9 mouse cellular contexts compared by ENCODE assay signal in the genomic region with DNA sequence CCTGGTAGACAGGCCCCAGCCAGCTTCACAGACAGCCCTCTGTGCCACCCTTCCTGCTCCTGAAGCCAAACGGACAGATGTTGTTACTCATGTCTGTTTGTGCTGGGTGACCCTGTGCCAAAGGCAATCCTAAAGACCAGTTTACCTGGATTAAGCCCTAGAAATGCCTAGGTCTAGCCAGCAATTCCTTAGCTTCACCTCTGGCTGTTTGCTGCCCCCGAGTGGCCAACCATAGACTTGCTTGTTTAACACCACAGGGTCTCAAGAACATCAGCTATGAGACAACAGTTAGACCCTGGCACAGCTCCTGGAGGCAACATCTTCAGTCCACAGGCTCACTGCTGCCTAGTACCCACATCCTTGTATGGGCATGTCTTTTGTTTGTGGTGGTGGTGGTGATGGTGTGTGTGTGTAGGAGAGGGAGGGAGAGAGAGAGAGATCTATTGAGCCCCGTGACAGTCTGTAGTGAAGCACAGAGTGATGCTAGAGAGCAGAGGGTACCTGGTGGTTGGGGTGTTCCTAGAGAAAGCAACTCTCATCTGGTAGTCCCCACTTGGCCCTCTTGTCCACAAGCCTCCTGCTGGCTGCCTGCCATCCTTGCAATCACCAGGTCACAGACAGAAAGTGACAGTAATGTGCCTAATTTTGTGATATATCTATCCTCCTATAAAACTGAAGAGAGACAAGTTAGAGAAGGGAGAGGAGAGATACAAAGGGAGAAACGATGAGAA. TPM values are rescaled to one million over a fixed set of nuclear protein-coding genes. Genes with fewer than 3 reads are reported as not detected.
DNase-seq lines count a peak whose midpoint lies in the region; ATAC-seq and TF ChIP-seq lines count a peak whose summit lies in the region.
"Had no signal": no experiment of that assay in that cellular context is flagged by ENCODE, and none has a peak within 500 bp of the region (broad histone marks: within the 10 kb centered on the region; RNA-seq: fewer than 3 reads in every experiment).

No protein-coding gene starts in this region.

- in situ Hi-C loops in ES-E14 (cut with MboI; ENCODE audit: low sequenced_read_pairs in 2 of 2, unreplicated experiment in 2 of 2): no loop called here

- TF ChIP-seq POLR2A in bone marrow, adult 2 months (IDR thresholded peaks at IDR 0.05; ENCODE audit: borderline replicate concordance, control insufficient read depth, low read depth, low read length): no peak

- no peaks in the 10 kb centered on the region for H3K4me1 ChIP-seq in ES-E14 (ENCODE audit: control insufficient read depth in 2 of 2, insufficient read depth in 2 of 2, low read length in 2 of 2, poor library complexity in 1 of 2)
- peaks cover 1% of the 10 kb centered on the region; the same call in 1 of the 2 replicates for H3K4me1 ChIP-seq in bone marrow, adult 2 months (ENCODE audit: control insufficient read depth, insufficient read depth, low read length)
- H3K4me1 ChIP-seq: limb, embryonic 13.5 days had no signal

- TF ChIP-seq CTCF in bone marrow, adult 2 months (IDR thresholded peaks at IDR 0.05; ENCODE audit: control insufficient read depth, insufficient read depth, low read length): peak; percentile 82

- no peak overlapping the region for H3K4me3 ChIP-seq in ES-E14 (ENCODE audit: insufficient read depth in 1 of 2, low read depth in 1 of 2, low read length in 2 of 2, poor library complexity in 1 of 2, severe bottlenecking in 1 of 2)
- no peak overlapping the region for H3K4me3 ChIP-seq in bone marrow, adult 2 months (replicated peaks; ENCODE audit: control insufficient read depth, low read depth, low read length)
- H3K4me3 ChIP-seq: limb, embryonic 13.5 days had no signal

- peaks cover 15% of the 10 kb centered on the region for H3K36me3 ChIP-seq in ES-E14 (ENCODE audit: control insufficient read depth, insufficient read depth, low read length, poor library complexity, severe bottlenecking)

- DNase-seq in ES-E14 (ENCODE audit: low read depth, low spot score): peak; percentile 76
- peak; percentile 44 for DNase-seq in layer of hippocampus, adult 9-11 months
- DNase-seq in lung, postnatal 4 days: peak; percentile 73 to 83
- DNase-seq in right cerebral cortex, postnatal 25 days: peak; percentile 59

- no peaks in the 10 kb centered on the region for H3K9me3 ChIP-seq in ES-E14 (ENCODE audit: control insufficient read depth, insufficient read depth, low read depth, low read length)
- H3K9me3 ChIP-seq: limb, embryonic 13.5 days had no signal

- no peak overlapping the region for H3K27ac ChIP-seq in ES-E14 (ENCODE audit: insufficient read depth, low read depth, low read length, poor library complexity, severe bottlenecking)
- H3K27ac ChIP-seq in bone marrow, adult 2 months (ENCODE audit: control insufficient read depth, insufficient read depth, low read depth, low read length, poor library complexity): no peak overlapping the region
- H3K27ac ChIP-seq: limb, embryonic 13.5 days had no signal

- 20% methylated on average over 4 of the region's 4 CpGs for WGBS in bone marrow, adult 2 months

- H3K9ac ChIP-seq in ES-E14 (ENCODE audit: insufficient read depth, low read depth, low read length, poor library complexity, severe bottlenecking): no peak overlapping the region
- H3K9ac ChIP-seq: limb, embryonic 13.5 days had no signal

- ATAC-seq in erythroblast, adult 5-6 weeks (replicated peaks; ENCODE audit: low FRiP score, poor library complexity, severe bottlenecking): peak; percentile 84
- peak; percentile 77 to 79 for ATAC-seq in hematopoietic stem cell, adult 5-6 weeks (replicated peaks in 1 of 2; ENCODE audit: insufficient read depth in 1 of 2, low FRiP score in 2 of 2, low TSS enrichment in 1 of 2, low read depth in 1 of 2, poor library complexity in 2 of 2, severe bottlenecking in 2 of 2)
- no peak for ATAC-seq in activated CD4-positive, CD25-positive, alpha-beta regulatory T cell, adult 4 months

TF ChIP-seq in ES-E14, 5 proteins besides CTCF, POLR2A, EP300 and RAD21:
- no peak for TF ChIP-seq HCFC1 (IDR thresholded peaks at IDR 0.05; ENCODE audit: borderline replicate concordance, insufficient read depth, low read length)
- TF ChIP-seq ZNF384 (IDR thresholded peaks at IDR 0.05; ENCODE audit: low read depth, low read length): no peak
- 0 out of 2 replicates have a peak, but pooled peaks have one; percentile 37 for TF ChIP-seq ZC3H11A (IDR thresholded peaks at IDR 0.05; ENCODE audit: borderline replicate concordance, low read depth, low read length)

RNA-seq across cellular contexts. Expression of a gene that starts 7.8 kb away (rescaled TPM):
- 90.7 and 107 TPM in 2 replicates for total RNA-seq in ES-E14 (2012; rRNA removed)
- polyA plus RNA-seq in bone marrow, adult 2 months (2011; ENCODE audit: insufficient read depth, insufficient read length, low replicate concordance, missing spikeins): 18.3 and 38.3 TPM in 2 replicates
- total RNA-seq in erythroblast, adult 5-6 weeks (2015; ENCODE audit: low replicate concordance): 11.5 and 18.8 TPM in 2 replicates
- total RNA-seq in erythroblast, adult 5-6 weeks (2017; ENCODE audit: low replicate concordance): 5.0 and 16.0 TPM in 2 replicates
- 40.1 and 44.5 TPM in 2 replicates for total RNA-seq in hematopoietic stem cell, adult 5-6 weeks (2017)
- polyA plus RNA-seq in activated CD4-positive, CD25-positive, alpha-beta regulatory T cell, adult 4 months (2017; shearing (Covaris generic)): 10 to 100 TPM; 42.2 to 48.3 TPM

RNA-seq across cellular contexts. Expression of a gene that starts 14.9 kb away (rescaled TPM):
- 2.7 and 3.3 TPM in 2 replicates for total RNA-seq in ES-E14 (2012; rRNA removed)
- polyA plus RNA-seq in bone marrow, adult 2 months (2011; ENCODE audit: insufficient read depth, insufficient read length, low replicate concordance, missing spikeins): 1.6 and 2.9 TPM in 2 replicates
- total RNA-seq in erythroblast, adult 5-6 weeks (2015; ENCODE audit: low replicate concordance): 0.84 and 8.3 TPM in 2 replicates
- total RNA-seq in erythroblast, adult 5-6 weeks (2017; ENCODE audit: low replicate concordance): 0.94 TPM in 1 of 2 replicates, not detected in the other
- total RNA-seq in hematopoietic stem cell, adult 5-6 weeks (2017): 2.3 and 2.4 TPM in 2 replicates
- polyA plus RNA-seq in activated CD4-positive, CD25-positive, alpha-beta regulatory T cell, adult 4 months (2017; shearing (Covaris generic)): 1 to 10 TPM; 7.2 to 7.6 TPM

RNA-seq across cellular contexts. Expression of a gene that starts 25.5 kb away (rescaled TPM):
- total RNA-seq in ES-E14 (2012; rRNA removed): 119 and 149 TPM in 2 replicates
- 26.1 and 34.4 TPM in 2 replicates for polyA plus RNA-seq in bone marrow, adult 2 months (2011; ENCODE audit: insufficient read depth, insufficient read length, low replicate concordance, missing spikeins)
- total RNA-seq in erythroblast, adult 5-6 weeks (2015; ENCODE audit: low replicate concordance): 19.6 and 51.7 TPM in 2 replicates
- total RNA-seq in erythroblast, adult 5-6 weeks (2017; ENCODE audit: low replicate concordance): 18.3 and 36.7 TPM in 2 replicates
- total RNA-seq in hematopoietic stem cell, adult 5-6 weeks (2017): 34.5 and 39.2 TPM in 2 replicates
- polyA plus RNA-seq in activated CD4-positive, CD25-positive, alpha-beta regulatory T cell, adult 4 months (2017; shearing (Covaris generic)): 10 to 100 TPM; 20.4 to 26.3 TPM

RNA-seq across cellular contexts. Expression of a gene that starts 25.5 kb away (rescaled TPM):
- 2.5 and 3.1 TPM in 2 replicates for total RNA-seq in ES-E14 (2012; rRNA removed)
- polyA plus RNA-seq in bone marrow, adult 2 months (2011; ENCODE audit: insufficient read depth, insufficient read length, low replicate concordance, missing spikeins): 1.9 and 4.5 TPM in 2 replicates
- not detected in 2 replicates for total RNA-seq in erythroblast, adult 5-6 weeks (2015; ENCODE audit: low replicate concordance)
- total RNA-seq in erythroblast, adult 5-6 weeks (2017; ENCODE audit: low replicate concordance): not detected in 2 replicates
- 0.81 and 1.8 TPM in 2 replicates for total RNA-seq in hematopoietic stem cell, adult 5-6 weeks (2017)
- under 1 TPM; 0.10 to 0.28 TPM for polyA plus RNA-seq in activated CD4-positive, CD25-positive, alpha-beta regulatory T cell, adult 4 months (2017; shearing (Covaris generic))

RNA-seq across cellular contexts. Expression of a gene that starts 32.9 kb away (rescaled TPM):
- 50.9 and 79.5 TPM in 2 replicates for total RNA-seq in ES-E14 (2012; rRNA removed)
- 19.0 and 38.1 TPM in 2 replicates for polyA plus RNA-seq in bone marrow, adult 2 months (2011; ENCODE audit: insufficient read depth, insufficient read length, low replicate concordance, missing spikeins)
- 14.4 and 26.5 TPM in 2 replicates for total RNA-seq in erythroblast, adult 5-6 weeks (2015; ENCODE audit: low replicate concordance)
- total RNA-seq in erythroblast, adult 5-6 weeks (2017; ENCODE audit: low replicate concordance): 6.4 and 8.9 TPM in 2 replicates
- total RNA-seq in hematopoietic stem cell, adult 5-6 weeks (2017): 21.9 and 40.1 TPM in 2 replicates
- 10 to 100 TPM in 1 of 2 experiments, 1 to 10 TPM in 1; 8.7 to 14.6 TPM for polyA plus RNA-seq in activated CD4-positive, CD25-positive, alpha-beta regulatory T cell, adult 4 months (2017; shearing (Covaris generic))
